Mouse (Mus musculus) heart, embryonic 11.5 days (tissue): ENCODE measurements around the gene Slc43a1. TPM values are rescaled to one million over a fixed set of nuclear protein-coding genes. Genes with fewer than 3 reads are reported as not detected.
A peak's percentile ranks its signal among the peaks of the same experiment; 100 is the strongest.

Experiments
- ATAC-seq: fragments of 200-750 bp; cut with Nextera tagmentation; replicated peaks from 2 replicates; pipeline ENCODE4 v1.8.0; 2017; ENCODE audit warnings: moderate library complexity; ENCODE audit not compliant: insufficient number of reproducible peaks, low FRiP score, low TSS enrichment
- H3K27ac ChIP-seq: fragments of 300-500 bp; sonication (generic); 2 replicates; pipeline ENCODE4 v1.5.1; 2014; ENCODE audit warnings: mild to moderate bottlenecking, low read depth, low read length
- H3K27me3 ChIP-seq: fragments of 300-500 bp; sonication (generic); 2 replicates; pipeline ENCODE4 v1.6.1; 2014; ENCODE audit warnings: mild to moderate bottlenecking, low read length, mixed read lengths; ENCODE audit not compliant: control insufficient read depth, insufficient read depth
- H3K36me3 ChIP-seq: fragments of 300-500 bp; sonication (generic); 2 replicates; pipeline ENCODE4 v1.6.1; 2014; ENCODE audit warnings: mild to moderate bottlenecking, low read length, moderate library complexity, mixed read lengths; ENCODE audit not compliant: control insufficient read depth, insufficient read depth
- H3K4me1 ChIP-seq: fragments of 300-500 bp; sonication (generic); 2 replicates; pipeline ENCODE4 v1.6.1; 2014; ENCODE audit warnings: low read length; ENCODE audit not compliant: control insufficient read depth, insufficient read depth
- H3K4me2 ChIP-seq: fragments of 300-500 bp; sonication (generic); 2 replicates; pipeline ENCODE4 v1.6.1; 2014; ENCODE audit warnings: mild to moderate bottlenecking, moderate library complexity
- H3K4me3 ChIP-seq: fragments of 300-500 bp; sonication (generic); 2 replicates; pipeline ENCODE4 v1.5.1; 2014; ENCODE audit warnings: low read depth, low read length
- H3K9ac ChIP-seq: fragments of 300-500 bp; sonication (generic); 2 replicates; pipeline ENCODE4 v1.6.1; 2014; ENCODE audit warnings: mild to moderate bottlenecking, low read depth, low read length, moderate library complexity
- H3K9me3 ChIP-seq: fragments of 300-500 bp; sonication (generic); replicated peaks from 2 replicates; pipeline ENCODE4 v1.6.1; 2016; ENCODE audit warnings: low read length; ENCODE audit not compliant: control insufficient read depth
- WGBS: fragments of 180-500 bp; shearing (Covaris S2); extraction: QIAGEN DNeasy Blood & Tissue Kit; methylation state at CpG from one replicate; pipeline ENCODE4 v1.1.7; 2014; ENCODE audit not compliant: insufficient replicate concordance; 5-methylcytosine and 5-hydroxymethylcytosine counted together
- polyA plus RNA-seq: library from polyadenylated mRNA; unstranded; fragments of >200 nt; fragmentation: Nextera tagmentation; extraction: Ambion mirVana; gene quantifications from 2 replicates; pipeline ENCODE4 v1.2.1, GENCODE M21; 2014

The Slc43a1 gene
- 36.1 and 41.4 TPM in 2 replicates for polyA plus RNA-seq

- Histone ChIP-seq H3K4me1 (peaks cover 25% of the 10 kb centered on the region), H3K27me3 (peaks cover 7% of the 10 kb centered on the region; the same call in 1 of the 2 replicates), H3K9me3 (no peaks in the 10 kb centered on the region), H3K27ac (peak within 1 kb of the TSS; percentile 98), H3K9ac (peak within 1 kb of the TSS; percentile 97), H3K4me2 (peak within 1 kb of the TSS; percentile 93), H3K36me3 (no peaks in the 10 kb centered on the region), H3K4me3 (peak within 1 kb of the TSS; percentile 81)
- WGBS, result 22% methylated on average over 10 of the region's 10 CpGs
- no peak for ATAC-seq
Observed at GRCm38 (mm10) chr2:84838593-84838949, at the start of gene Slc43a1. Slc43a1 (plus strand) TSS chr2:84838850.

DNA sequence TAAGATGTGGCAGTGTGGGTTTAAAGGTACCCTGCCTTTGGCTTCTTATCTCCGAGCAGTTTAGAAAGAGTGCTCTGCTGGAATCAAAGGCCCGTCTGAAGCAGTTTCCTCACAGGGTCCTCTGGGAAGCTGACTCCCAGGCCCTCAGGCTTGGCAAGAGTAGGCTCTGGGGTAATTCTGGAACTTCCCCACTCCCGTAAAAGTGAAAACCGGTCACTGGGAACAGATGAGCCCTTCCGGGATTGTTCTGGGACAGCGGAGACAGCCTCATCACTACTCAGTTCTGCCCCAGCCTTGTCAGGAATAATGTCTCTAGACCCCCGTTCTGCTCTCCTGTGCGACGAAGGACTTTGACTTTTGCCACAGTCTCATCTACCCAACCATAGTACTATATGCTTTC lies 48.2 kb upstream of the Slc43a1 start:
- 0 out of 2 replicates have a peak overlapping the region, but pooled peaks have one; percentile 16 for H3K27ac ChIP-seq
- H3K4me2 ChIP-seq, result no peak overlapping the region
- no peak overlapping the region for H3K9ac ChIP-seq
- H3K27me3 ChIP-seq, result no peaks in the 10 kb centered on the region
- ATAC-seq, result no peak
- H3K9me3 ChIP-seq, result no peaks in the 10 kb centered on the region
- H3K36me3 ChIP-seq, result no peaks in the 10 kb centered on the region
- WGBS, result 44% methylated on average over 9 of the region's 9 CpGs
- H3K4me3 ChIP-seq, result no peak overlapping the region
- peaks cover 8% of the 10 kb centered on the region for H3K4me1 ChIP-seq

GRCm38 (mm10) chr2:84792516-84792915 lies 46.1 kb upstream of the Slc43a1 start:
- no peak for ATAC-seq
- H3K9ac ChIP-seq, result no peak overlapping the region
- WGBS, result 78% methylated on average over 3 of the region's 3 CpGs

DNA sequence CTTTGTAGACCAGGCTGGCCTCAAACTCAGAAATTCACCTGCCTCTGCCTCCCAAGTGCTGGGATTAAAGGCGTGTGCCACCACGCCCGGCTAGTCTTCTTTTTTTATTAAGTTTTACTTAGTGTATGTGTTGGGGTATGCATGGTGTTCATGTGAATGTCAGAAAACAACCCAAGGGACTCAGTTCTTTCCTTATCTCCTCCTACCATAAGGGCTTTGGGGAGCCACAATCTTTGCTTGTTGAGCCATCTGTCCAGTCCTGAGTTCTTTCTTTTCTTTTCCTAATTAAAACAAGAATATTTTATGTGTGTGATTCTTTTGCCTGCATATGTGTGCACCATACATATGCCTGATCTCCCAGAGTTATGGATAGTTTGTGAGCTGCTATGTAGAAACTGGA lies 45.5 kb upstream of the Slc43a1 start:
- Histone ChIP-seq H3K27ac (no peak overlapping the region), H3K4me1 (peaks cover 9% of the 10 kb centered on the region), H3K4me2 (no peak overlapping the region), H3K36me3 (no peaks in the 10 kb centered on the region), H3K27me3 (no peaks in the 10 kb centered on the region), H3K4me3 (no peak overlapping the region), H3K9me3 (no peaks in the 10 kb centered on the region), H3K9ac (no peak overlapping the region)
- ATAC-seq, result 0 out of 2 replicates have a peak, but pooled peaks have one; percentile 47
- 80% methylated on average over 3 of the region's 3 CpGs for WGBS

More at GRCm38 (mm10) chr2:84792516-84792915, 46.1 kb upstream of the Slc43a1 start:
- H3K9me3 ChIP-seq, result no peaks in the 10 kb centered on the region
- no peak overlapping the region for H3K27ac ChIP-seq
- H3K27me3 ChIP-seq, result no peaks in the 10 kb centered on the region
- peaks cover 8% of the 10 kb centered on the region for H3K4me1 ChIP-seq
- H3K4me3 ChIP-seq, result no peak overlapping the region
- H3K36me3 ChIP-seq, result no peaks in the 10 kb centered on the region
- H3K4me2 ChIP-seq, result no peak overlapping the region; the same call in 1 of the 2 replicates

DNA sequence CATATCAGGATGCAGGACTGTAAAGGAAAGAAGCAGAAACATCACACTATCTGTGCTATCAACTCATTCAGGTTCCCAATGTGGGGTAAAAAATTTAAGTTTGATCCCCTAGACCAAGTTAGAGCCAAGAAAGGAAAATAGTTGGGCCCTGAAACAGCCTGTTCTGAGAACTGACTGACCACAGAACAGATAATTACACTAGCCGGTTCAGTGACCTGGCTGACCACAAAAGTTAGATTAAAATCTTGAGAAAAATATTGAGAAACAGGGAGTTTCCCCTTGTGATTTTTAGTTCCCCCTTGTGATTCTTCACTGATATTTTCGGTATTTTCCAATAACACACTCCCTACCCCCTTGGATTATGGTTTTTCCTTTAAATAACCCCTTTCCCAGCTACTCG lies 44.8 kb upstream of the Slc43a1 start:
- Histone ChIP-seq H3K27me3 (no peaks in the 10 kb centered on the region), H3K36me3 (no peaks in the 10 kb centered on the region), H3K27ac (no peak overlapping the region), H3K4me1 (peaks cover 12% of the 10 kb centered on the region), H3K4me3 (no peak overlapping the region), H3K9me3 (no peaks in the 10 kb centered on the region), H3K4me2 (no peak overlapping the region), H3K9ac (no peak overlapping the region)
- WGBS, result 87% methylated on average over 3 of the region's 3 CpGs
- ATAC-seq, result no peak

DNA sequence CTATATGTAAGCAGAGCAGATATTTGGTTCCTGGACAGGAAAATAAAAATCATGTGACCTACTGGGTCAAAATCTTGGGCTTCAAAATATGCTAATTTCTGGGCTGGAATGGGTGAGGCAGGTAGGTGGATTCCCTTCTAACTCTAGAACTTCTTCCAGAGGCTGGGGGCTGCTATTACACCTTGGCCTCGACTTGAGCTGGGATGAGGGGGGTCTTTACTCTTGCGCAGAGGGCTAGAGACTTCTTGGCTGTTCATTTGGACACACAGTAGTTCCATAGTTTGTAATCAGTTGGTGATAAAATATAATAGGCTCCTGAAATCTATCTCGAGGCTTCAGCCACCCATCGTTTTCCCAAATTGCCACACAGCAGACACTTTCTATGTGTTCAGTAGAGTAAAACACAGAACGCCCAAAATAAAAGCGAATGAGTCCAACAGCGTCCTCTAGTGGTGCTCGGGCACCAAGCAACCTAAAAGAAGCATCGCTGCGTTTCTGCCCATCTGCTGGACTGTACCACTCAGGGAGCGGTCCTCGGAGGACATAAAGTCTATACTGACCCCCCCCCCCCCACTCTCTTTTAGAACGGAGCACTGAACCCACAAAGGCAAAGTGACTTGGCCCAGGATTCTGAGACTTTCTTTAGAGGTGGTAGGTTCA lies 40.7 kb upstream of the Slc43a1 start:
- Histone ChIP-seq H3K9me3 (no peaks in the 10 kb centered on the region), H3K4me3 (peak overlapping the region; percentile 67), H3K27ac (peak overlapping the region; percentile 82), H3K4me2 (peak overlapping the region; percentile 87), H3K27me3 (no peaks in the 10 kb centered on the region), H3K9ac (peak overlapping the region; percentile 70), H3K36me3 (no peaks in the 10 kb centered on the region), H3K4me1 (peaks cover 6% of the 10 kb centered on the region; the same call in 1 of the 2 replicates)
- ATAC-seq, result peak; percentile 40
- 12% methylated on average over 13 of the region's 13 CpGs for WGBS

GRCm38 (mm10) chr2:84798493-84798921 lies 40.1 kb upstream of the Slc43a1 start, which contains the start of gene Ube2l6:
Ube2l6 (plus strand) TSS chr2:84798828.
- Histone ChIP-seq H3K27ac (peak within 1 kb of the TSS; percentile 82), H3K36me3 (no peaks in the 10 kb centered on the region), H3K4me3 (peak within 1 kb of the TSS; percentile 67), H3K9me3 (no peaks in the 10 kb centered on the region), H3K4me1 (peaks cover 6% of the 10 kb centered on the region; the same call in 1 of the 2 replicates), H3K9ac (peak within 1 kb of the TSS; percentile 70), H3K27me3 (no peaks in the 10 kb centered on the region), H3K4me2 (peak within 1 kb of the TSS; percentile 87)
- peak; percentile 84 for ATAC-seq
- 0% methylated on average over 21 of the region's 21 CpGs for WGBS

GRCm38 (mm10) chr2:84799041-84799561 lies 39.5 kb upstream of the Slc43a1 start:
- Histone ChIP-seq H3K4me2 (peak overlapping the region; percentile 87), H3K4me1 (peaks cover 6% of the 10 kb centered on the region; the same call in 1 of the 2 replicates), H3K4me3 (peak overlapping the region; percentile 67), H3K9me3 (no peaks in the 10 kb centered on the region), H3K27me3 (no peaks in the 10 kb centered on the region), H3K36me3 (0 out of 2 replicates have a peak, but pooled peaks cover 2% of the 10 kb centered on the region), H3K27ac (peak overlapping the region; percentile 73), H3K9ac (peak overlapping the region; percentile 70)
- peak; percentile 70 for ATAC-seq
- WGBS, result under 1% methylated on average over 16 of the region's 16 CpGs
